Mouse (Mus musculus) left cerebral cortex, postnatal 25 days (tissue): ENCODE results near the gene Dmrtc1c2. TPM values are rescaled to one million over a fixed set of nuclear protein-coding genes. Genes with fewer than 3 reads are reported as not detected.
"Not testable (repeated sequence)": the region's sequence is repeated elsewhere in the genome, so short reads cannot be mapped to it uniquely, and the experiment has no call there.

Experiments used
- DNase-seq, 2 experiments: peaks; one replicate each; pipeline ENCODE4 v3.0.0; 2022; ENCODE audit warnings: low spot score in 2 of 2, mixed read lengths in 1 of 2
- intact Hi-C: fragments of 180-260 bp; cut with DNase I; formaldehyde crosslinking; loops from one replicate; pipeline ENCODE4 v1.15.1; 2025
- total RNA-seq, 2 experiments: library from RNA; stranded (reverse); gene quantifications; 2 replicates each; pipeline ENCODE4 v1.2.3; 2021

The Dmrtc1c2 gene
- total RNA-seq: not detected

- intact Hi-C loops, DNase-seq: not testable (repeated sequence)
Observed at GRCm38 (mm10) chrX:102854516-102854915, at the start of gene Dmrtc1c2. Gene Dmrtc1c2, minus strand, starts transcription at chrX:102854616.

- no peak for DNase-seq
- intact Hi-C loops: no loop called here
Observed at GRCm38 (mm10) chrX:102867871-102868270, 13.5 kb upstream of the Dmrtc1c2 start, which contains the start of gene 1700031F05Rik. Gene 1700031F05Rik, minus strand, starts transcription at chrX:102867971.

GRCm38 (mm10) chrX:102812311-102812710 is 42.1 kb downstream of the Dmrtc1c2 start:
- DNase-seq: no peak
- intact Hi-C loops: no loop called here

GRCm38 (mm10) chrX:102802663-102803062 is 51.8 kb downstream of the Dmrtc1c2 start, which contains the start of gene Dmrtc1c1:
Gene Dmrtc1c1, plus strand, starts transcription at chrX:102802963.
- DNase-seq, intact Hi-C loops: not testable (repeated sequence)

Other genes with a start within 250 kb of the Dmrtc1c2 start
- gene Phka1, start 210.4 kb downstream of the Dmrtc1c2 start, total RNA-seq: 10 to 100 TPM; 16.0 to 20.6 TPM
- not detected for gene Gm3880, start 167.6 kb downstream of the Dmrtc1c2 start, total RNA-seq
- gene Gm9112, start 147.0 kb downstream of the Dmrtc1c2 start, total RNA-seq: not detected
- gene Dmrtc1b, start 146.8 kb downstream of the Dmrtc1c2 start, total RNA-seq: not detected
- gene Dmrtc1c1, start 51.7 kb downstream of the Dmrtc1c2 start, total RNA-seq: not detected
- gene 1700031F05Rik, start 13.4 kb upstream of the Dmrtc1c2 start, total RNA-seq: not detected
- gene Dmrtc1a, start 54.1 kb upstream of the Dmrtc1c2 start, total RNA-seq: 1 to 10 TPM; 4.4 to 4.8 TPM
- gene 1700011M02Rik, start 54.3 kb upstream of the Dmrtc1c2 start, total RNA-seq: not detected
- gene 1700018G05Rik, start 73.8 kb upstream of the Dmrtc1c2 start, total RNA-seq: not detected